Mouse (Mus musculus) kidney, adult 18-20 months (tissue): ENCODE data around the gene E130114P18Rik.

Experiments
- DNase-seq: peaks from one replicate; pipeline ENCODE4 v3.0.0; 2021

Gene E130114P18Rik

DNA sequence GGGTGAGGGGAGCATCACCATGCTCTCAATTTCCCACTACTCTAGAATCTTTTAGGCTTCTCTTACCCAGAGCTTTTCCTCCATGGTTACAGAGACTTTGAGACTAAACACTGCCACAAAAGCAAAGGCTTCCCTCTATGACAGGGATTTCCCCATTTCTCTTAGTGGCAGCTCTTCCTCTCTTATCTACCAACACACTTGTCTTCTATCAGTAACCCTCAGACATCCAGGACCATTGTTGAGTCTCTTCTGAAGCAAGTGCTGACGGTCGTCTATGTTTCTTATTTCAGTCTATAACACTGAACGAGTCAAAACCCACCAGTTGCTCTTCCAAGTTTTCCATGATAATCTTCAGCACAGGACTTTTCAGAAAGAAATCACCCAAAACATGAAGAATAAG lies 137.5 kb downstream of the E130114P18Rik start:
- DNase-seq = no peak

DNA sequence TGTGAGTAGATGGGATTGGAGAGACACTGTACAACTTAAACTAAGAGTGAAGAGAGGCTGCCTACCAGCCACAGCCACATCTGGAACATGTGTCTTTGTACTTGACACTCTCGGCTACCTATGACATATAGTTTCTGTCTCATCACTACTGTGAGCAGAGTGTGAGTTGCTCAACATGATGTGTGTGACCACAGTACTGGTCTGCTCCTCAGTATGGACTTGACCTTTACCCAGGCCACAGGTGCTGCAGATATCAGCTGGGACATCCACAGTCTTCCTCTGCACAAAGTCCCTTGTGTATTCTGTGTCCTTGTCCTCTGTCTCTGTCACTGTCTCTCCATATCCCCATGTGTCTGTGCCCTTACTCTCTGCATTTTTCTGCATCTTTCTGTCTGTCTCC lies 141.3 kb downstream of the E130114P18Rik start:
- no peak for DNase-seq

DNA sequence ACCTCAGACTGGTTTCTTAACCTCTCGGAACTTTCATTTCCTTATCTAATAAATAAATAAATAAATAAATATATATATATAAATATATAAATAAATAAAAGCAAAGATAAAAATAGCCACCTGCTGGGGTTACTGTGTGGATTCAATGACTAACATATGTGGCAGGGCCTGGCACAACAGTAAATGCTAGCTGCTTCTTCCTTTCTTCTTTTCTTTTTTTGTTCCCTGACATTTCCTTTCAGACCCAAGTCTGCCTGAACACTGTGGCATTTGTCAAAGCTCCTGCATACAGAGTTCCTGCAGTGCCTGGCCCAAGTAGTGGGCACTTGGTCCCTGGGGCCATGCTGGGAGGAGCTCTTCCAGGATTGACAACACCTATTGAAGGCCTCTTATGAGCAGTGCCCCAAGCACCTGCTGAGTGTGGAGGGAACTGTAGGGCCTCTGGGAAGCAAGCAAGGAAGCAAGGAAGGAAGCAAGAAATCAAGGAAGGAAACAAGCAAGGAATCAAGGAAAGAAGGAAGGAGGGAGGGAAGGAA lies 142.1 kb downstream of the E130114P18Rik start:
- DNase-seq = no peak

DNA sequence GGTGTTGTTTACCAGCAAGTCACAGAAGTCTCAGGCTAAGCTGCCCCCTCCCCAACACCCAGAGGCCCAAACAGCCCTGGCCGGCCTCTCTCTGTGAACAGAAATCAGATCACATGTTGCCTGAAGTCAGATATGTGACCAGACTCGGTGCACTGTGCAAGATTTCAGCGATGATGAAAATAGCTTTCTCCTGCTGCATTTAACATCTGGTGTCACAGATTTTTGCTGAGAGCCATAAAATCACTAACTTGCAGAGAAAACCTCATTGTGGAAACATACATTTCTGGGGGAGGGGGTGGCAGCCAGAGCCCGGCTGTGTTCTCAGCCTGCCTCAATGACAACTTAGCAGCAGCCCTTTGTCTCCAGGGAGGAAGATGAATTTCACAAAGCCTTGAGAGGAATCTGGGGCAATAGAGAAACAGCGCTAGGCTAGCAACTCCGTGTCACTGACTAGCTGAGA lies 142.6 kb downstream of the E130114P18Rik start:
- no peak for DNase-seq

DNA sequence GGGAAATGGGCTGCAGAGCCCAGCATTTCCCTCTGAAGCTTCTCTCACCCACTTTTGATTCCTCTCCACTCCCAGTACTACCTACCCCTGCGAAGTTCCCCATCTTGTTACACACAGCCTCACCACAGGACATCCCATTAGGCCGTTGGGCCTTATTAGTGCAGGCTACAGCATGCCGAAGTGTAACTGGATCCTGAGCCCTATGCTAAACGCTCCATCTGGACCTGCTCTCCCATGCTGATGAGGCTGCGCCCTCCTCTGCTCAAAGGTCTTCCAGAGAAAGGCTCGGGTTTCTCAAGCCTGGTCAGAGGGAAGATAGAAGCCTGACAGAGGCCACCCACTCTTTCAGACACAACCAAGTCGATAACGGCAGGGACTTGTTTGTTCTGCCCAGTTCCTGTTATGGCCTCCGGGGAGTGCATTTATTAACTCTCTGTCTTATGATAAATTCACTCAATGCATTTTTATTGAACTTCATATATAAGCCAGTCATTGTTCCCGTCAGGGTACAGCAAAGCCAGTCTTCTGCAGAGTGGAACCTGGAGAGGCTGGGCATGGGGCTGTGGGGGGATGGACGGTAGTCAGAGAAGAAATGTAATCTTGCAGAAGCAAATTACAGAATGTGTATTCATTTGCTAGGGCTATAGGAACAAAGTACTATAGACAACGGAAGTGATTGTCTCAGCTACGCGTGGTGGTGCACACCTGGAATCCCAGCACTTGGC lies 148.8 kb downstream of the E130114P18Rik start:
- no peak for DNase-seq

DNA sequence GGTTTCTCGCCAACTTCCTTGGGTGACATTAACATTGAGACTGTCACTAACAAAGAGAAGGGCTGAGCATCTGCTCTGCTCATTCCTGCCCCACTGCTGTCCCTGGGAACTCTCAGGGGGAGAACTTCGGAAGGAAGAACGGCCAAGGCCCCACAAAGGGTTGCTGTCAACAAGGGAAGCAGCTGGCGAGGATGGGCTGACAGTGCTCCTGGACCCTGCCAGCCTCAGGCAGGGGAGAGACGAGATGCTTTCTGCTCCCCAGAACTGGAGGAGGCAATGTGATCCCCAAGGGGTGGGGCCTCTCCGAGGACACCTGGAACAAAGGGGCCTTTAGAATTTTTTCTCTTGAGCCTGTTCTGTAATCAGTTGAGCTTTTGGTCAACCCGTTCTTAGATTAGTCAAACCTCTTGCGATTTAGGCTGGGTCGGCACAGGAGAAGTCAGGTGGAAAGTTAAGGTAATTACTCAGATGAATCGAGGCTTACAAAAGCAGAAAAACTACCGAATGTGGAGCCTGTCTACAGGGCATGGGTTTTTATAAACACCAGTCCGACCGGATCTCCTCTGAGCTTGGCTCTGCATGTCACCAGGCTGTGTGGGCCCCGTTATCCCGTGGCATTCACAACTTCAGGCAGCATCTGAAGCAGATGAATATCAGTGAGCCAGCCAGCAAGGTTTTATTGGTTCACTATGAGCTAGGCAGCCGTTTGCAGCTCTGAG lies 151.7 kb downstream of the E130114P18Rik start:
- no peak for DNase-seq

DNA sequence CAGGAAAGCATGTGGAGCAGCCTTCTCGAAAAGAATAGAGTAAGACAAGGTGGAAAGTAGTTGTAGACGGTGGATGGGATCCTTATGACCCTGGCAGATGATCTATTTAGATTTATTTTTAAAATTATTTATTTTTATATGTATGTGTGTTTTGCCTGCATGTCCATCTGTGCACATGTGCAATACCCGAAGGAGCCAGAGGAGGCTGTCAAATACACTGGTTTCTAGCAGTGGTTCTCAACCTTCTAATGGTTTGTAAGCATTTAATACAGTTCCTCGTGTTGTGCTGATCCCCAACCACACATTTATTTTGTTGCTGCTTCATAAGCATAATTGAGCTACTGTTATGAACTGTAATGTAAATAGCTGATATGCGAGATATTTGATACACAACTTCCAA lies 154.7 kb downstream of the E130114P18Rik start:
- DNase-seq = no peak

DNA sequence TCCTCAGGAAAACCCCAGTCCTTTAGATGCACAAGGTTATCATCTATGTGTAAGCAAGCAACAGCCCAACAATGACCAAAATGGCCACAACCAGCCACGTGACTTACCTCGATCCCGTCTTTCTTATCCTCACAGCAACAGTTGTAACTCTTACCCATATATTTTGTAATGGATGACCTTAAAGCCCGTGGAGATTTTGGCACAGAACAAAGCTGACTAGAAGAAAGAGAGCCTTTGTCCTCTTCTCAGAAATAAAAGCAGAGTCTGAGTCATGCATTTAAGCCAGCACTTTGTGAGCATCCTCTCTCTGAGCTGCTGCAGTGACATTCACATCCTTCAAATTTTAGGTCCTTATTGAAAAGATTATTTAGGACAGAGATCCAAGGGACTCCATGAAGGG lies 156.1 kb downstream of the E130114P18Rik start:
- no peak for DNase-seq

DNA sequence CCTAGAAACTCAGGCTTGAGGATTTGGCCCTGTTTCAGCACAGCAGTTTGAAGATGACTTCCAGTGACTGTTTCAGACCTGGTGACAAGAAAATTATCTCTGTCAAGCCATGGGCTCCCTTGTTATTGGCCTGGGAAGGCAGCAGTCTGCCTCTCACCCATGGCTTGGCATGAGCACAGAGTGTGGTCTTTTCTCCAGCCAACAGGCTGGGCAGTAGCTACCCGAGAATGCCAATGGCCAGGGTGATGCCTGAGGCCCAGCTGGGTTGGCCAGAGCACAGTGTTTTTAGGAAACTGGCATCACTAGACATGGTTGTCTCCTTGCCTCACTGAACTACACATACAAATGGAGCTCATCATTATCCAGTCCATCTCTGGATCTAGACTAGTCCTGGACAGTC lies 157.5 kb downstream of the E130114P18Rik start:
- DNase-seq = no peak

DNA sequence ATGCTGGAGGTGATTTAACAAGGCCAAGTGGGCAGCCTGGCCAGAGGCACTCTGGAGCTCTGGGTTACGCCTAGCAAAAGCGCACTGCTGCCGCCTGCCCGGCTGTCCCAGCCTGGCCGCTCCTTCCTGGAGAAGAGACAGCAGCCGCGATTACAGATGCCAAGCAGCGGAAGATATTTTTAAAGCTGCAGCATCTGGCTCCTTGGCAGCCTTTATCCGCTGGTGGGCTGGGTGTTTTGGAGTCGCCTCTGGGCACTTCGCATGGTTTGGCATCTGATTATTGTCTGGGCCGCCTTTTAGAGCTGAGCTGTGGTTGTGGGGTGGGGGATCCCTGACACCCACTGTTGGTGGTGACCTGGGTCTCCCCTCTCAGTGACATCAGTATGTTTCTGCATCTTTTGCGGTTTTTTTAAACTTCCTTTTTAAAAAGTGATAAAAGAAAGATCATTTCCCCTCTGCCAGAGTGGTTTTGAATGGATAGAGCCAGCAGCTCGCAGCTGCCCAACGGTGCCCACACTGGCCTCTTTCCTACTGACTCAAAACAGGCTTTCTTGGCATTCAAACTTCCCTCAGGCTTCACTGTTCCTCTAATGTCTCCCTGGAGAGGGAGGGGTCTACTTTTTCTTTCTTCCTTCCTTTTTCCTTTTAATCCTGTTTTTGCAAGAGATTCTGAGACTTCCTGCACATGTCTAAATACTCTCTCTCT lies 159.1 kb downstream of the E130114P18Rik start:
- no peak for DNase-seq

DNA sequence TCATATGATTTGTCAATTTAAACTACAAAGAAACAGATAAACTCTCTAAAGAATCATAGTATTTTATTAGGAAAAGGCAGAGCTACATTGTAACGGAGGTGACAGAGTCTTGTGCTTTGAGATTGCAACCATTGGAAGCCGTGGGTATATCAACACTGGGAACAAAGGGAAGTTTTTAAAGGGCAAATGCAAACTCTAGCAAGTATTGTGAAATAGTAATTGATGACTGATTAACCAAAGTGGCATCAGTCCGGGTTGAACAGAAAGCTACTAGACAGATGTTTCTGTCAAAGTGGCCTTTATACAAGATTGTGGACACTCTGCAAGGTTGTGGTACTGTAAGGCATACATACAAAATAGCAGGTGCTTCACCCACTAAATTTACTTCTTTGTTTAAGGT lies 162.8 kb downstream of the E130114P18Rik start:
- no peak for DNase-seq

DNA sequence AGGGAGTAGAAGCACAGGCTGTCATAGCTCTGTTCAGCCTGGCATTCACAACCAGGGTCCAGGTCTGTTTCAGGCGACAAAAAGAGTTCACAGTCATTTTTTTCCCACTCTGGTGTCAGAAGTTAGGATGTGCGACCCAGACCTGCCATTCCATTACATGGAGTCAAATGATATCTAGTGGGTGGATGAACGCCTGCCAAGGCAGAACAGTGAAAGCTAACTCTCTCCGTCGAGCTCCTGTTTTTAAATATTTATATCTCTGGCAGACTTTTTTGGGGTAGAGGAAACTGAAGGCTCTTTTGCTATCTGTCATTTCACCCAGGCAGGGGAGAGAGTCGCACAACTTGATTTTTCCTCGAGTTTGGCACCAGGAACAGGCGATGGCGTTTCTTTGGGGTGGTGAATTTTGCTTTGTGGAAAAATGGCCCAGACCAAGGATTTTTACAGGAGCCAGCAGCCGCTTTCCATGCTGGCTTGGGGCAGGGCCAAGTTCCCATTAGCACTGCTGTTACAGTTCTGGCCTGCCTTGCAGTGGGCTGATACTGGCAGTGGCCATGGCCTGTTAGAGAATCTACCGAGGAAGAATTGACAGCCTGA lies 166.5 kb downstream of the E130114P18Rik start:
- DNase-seq = no peak

DNA sequence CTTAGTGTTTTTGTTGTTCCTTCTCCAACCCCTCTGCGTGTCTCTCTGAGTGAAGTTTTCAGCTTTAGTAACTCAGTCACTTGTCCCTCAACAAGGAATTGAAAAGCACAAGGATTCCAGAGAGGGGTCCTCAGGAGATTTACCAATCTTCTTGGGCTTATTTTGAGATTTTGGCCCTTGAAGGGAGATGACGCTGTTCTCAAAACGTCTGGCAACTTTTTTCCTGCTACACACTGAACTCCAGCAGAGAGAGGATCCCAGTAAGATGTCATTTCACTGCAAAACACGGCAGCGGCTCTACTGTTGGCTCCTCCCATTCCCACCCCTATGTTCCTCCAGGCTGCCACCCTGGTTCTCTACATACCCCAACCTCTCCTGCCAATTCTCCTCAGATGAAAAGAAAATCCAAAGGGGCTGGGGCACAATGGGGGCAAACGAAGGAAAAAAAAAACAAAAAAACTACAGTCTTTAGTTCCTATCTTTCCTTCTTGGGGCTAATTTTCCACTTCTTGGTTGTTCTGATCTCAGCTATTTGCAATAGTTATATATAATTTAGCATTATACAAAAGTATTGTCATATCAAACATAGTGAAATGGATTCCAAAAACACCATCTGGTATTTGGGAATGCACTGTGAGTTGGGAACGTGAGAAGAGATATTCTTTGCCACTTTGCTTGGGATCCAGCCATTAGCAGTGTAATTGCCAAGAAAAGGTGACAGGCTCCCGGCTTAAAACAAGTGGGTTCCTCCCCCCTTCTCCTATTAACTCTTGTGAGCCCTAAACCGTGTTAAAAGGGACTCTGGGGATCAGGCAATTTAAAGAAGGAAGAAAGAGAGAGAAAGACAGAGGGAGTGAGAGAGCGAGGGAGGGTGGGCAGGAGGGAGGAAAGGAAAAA lies 167.8 kb downstream of the E130114P18Rik start:
- DNase-seq = no peak

DNA sequence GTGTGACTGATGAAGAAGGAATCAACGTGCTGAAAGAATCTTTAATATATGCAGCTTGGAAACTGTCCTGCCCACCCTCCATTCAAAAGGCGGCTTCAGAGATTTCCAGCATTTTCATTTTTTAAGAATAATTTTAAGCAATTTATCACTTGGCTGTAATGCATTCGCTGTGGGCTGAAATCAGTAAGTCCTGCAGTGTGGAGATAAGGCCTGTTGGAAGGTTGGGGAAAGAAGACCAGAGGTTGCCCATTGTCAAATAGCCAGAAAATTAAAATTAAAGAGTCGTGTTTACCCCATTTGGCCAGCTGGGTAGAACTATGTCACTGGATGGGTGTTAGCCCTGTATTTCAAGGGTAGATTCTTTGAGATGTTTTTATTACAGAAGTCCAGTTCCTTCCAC lies 168.5 kb downstream of the E130114P18Rik start:
- no peak for DNase-seq

DNA sequence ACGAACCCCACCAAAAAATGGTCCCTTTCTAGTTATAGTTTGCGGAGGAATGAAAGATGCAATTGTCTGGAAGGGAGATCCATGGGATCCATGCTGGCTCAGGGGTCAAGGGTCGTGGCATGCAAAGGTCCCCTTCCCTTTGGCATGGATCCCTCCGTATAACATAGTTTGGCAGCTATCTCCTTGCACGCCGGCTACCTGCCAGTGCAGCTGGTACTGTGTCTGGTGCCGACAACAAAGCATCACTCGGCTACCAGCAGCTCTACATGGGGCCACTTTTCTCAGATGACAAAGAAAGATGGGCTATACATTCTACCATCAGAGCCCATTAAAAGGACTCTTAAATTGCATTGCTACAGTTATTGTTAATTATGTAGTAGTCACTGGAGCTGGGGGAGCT lies 169.2 kb downstream of the E130114P18Rik start:
- no peak for DNase-seq

DNA sequence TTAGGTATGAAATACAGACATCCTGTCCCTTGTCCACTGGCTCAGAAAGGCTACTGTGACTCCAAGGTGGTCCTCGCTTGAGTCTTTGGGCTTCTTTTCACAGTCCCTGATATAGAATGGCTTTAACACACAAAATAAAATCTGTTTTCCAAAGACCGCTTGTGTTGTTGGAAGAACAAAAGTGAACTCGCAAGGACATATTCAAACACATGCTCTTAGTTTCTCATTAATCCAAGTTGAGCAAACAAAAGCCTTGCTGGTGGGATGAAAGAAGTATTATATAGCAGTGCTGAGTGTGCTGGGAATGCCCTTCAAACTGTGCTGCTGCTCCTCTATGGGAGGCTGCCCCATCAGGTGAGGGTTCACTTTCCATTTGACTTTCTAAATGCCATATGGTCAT lies 169.7 kb downstream of the E130114P18Rik start:
- no peak for DNase-seq

DNA sequence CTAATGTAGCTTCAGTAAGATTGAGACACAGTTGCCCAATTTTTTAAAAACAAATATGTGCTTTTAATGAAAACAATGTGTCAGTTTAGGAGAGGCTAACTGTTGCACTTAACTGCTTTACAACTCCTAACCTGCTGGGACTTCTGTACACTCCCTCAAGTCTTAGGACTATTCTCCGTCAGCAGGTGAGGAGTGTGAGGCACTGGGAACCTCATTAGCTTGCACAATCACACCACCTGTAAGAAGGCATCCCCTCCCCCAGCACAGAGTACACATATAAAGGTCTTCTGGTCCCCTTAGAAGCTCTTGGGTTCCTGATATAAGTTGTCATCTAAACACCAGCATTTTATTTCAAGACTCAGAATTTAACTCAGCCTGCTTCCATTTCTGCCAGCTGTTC lies 170.7 kb downstream of the E130114P18Rik start:
- DNase-seq = no peak

DNA sequence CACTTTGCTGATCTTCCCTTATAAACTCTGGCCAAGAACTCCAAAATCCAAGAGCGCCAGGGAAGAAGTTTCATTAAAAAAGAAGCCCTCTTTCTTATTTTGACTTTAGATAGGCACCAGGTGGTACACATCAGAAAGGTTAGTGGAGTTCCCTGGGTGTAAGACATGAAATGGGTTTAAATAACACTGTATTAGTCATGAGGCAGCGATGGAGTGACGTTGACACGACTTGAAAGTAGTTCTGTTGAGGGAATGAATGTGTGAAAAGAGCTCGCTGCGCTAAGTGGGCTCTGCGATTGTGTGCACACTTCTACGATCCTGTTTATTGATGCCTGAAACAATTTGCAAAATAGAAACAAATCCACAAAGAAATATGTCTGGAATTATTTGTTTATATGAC lies 171.4 kb downstream of the E130114P18Rik start:
- DNase-seq = no peak

DNA sequence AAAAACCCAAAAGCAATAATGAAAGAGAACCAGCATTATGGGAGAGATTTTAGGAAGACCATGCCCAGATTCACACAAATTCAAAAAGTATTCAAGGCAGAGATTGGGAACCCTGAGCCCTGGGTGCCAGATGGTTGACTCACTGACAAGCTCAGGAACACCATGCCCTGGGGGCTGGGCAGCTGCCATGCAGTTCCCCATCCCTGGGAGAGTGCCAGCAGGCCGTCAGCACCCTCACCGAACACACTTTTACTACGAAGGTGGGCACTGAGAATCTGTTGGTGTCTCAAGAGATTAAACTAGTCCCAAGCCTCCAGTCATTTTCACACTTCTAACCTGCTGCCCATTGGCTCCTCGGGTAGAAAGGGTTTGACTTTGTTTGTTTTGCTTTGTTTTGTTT lies 175.3 kb downstream of the E130114P18Rik start:
- no peak for DNase-seq

DNA sequence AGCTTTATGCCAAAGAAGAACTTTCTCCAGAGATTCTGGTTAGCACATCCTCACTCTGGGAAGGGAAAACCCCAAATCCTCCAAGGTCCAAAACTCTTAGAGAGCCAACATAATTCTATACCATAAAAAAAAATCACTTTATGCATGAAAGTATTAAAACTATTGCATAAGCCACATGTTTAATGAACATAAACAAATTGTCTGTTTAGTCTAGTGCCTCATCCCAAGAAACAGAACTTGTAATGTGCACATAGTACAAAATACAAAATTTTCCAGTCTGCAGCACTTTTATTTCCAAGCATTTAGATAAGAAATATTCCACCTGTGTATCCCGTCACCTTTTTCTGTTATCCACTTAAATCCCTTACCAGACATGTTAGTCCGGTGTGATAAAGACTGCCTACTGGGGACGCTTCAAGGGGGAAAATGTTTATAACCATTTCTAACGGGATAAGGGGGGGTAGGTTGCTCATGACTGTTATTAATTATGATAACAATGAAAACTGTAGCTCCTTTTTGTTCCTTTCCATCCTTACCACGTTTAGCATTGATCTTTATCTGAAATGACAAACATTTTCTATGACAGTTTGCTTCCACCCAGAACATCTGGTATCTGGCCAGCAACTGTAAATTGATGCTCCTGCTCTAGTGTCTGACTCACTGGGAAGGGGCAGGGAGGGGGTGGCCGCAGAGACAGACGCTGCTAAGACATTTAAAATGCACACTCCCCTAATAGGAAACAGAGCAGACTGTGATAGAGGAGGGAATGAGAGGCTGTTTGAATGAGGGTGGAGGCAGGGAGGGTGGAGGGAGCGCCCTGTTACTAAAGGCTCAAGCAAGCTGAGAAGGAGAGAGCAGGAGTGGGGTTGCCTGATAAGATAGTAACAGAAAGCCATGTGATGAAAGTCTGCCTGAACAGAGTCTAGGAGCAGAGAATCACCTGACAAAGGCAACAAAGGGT lies 176.7 kb downstream of the E130114P18Rik start:
- DNase-seq = no peak

DNA sequence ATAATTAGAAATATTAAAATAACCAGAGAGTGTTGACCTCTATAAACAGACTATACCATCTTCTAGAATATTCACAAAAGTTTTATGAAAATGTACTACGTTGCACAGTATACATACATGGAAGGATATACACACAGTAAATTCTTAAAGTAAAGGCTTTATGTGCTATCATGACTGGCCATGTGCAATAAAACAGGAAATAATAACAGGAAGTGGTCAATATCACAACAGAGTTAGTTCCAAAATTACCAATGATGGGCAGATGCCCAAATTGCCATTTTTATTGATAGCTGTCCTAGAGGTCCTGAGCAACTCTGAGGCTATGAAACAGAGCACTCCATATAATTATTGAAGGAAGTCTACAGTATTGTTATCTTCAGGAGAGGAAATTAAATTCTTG lies 180.4 kb downstream of the E130114P18Rik start:
- no peak for DNase-seq
